Mouse (Mus musculus) heart, adult 18-20 months (tissue): Measurements from ENCODE around the gene Cd3e. TPM values are rescaled to one million over a fixed set of nuclear protein-coding genes. Genes with fewer than 3 reads are reported as not detected.
A peak's percentile ranks its signal among the peaks of the same experiment; 100 is the strongest.
"Not testable (repeated sequence)": the region's sequence is repeated elsewhere in the genome, so short reads cannot be mapped to it uniquely, and the experiment has no call there.

Source experiments
- DNase-seq, 2 experiments: peaks; one replicate each; pipeline ENCODE4 v3.0.0; 2021 to 2022; ENCODE audit warnings: mixed read lengths in 1 of 2
- total RNA-seq, 2 experiments: library from RNA; stranded (reverse); gene quantifications; 2 replicates each; pipeline ENCODE4 v1.2.3; 2021

Cd3e gene
- total RNA-seq, 2 experiments from 2014 or later = 0.47 to 6.4 TPM

GRCm38 (mm10) chr9:44979806-44980205, 29.6 kb downstream of the Cd3e start:
- no peak for DNase-seq

GRCm38 (mm10) chr9:44977813-44978212, 31.6 kb downstream of the Cd3e start:
- no peak for DNase-seq

- DNase-seq = no peak
These were observed 40.0 kb downstream of the Cd3e start for GRCm38 (mm10) chr9:44969450-44969849.

GRCm38 (mm10) chr9:44967763-44968162, 41.7 kb downstream of the Cd3e start:
- DNase-seq = not testable (repeated sequence)

GRCm38 (mm10) chr9:44966815-44967242, 42.6 kb downstream of the Cd3e start:
- DNase-seq = peak; percentile 86 to 90

- DNase-seq = no peak
These were observed 43.5 kb downstream of the Cd3e start for GRCm38 (mm10) chr9:44965833-44966466.

GRCm38 (mm10) chr9:44965126-44965832, 44.1 kb downstream of the Cd3e start, which contains the start of gene Ube4a:
Gene Ube4a (minus strand): TSS chr9:44965600.
- peak; percentile 98 to 100 for DNase-seq

- no peak for DNase-seq
These were observed 55.0 kb downstream of the Cd3e start for GRCm38 (mm10) chr9:44954432-44954831.

Other genes starting within 250 kb of the Cd3e start
- gene Arcn1, start 241.8 kb downstream of the Cd3e start, total RNA-seq = 10 to 100 TPM; 82.7 to 82.8 TPM
- 10 to 100 TPM; 18.1 to 29.7 TPM for gene Ift46, start 241.7 kb downstream of the Cd3e start, total RNA-seq
- 10 to 100 TPM; 15.1 to 15.6 TPM for gene Tmem25, start 210.3 kb downstream of the Cd3e start, total RNA-seq
- gene Ttc36, start 206.6 kb downstream of the Cd3e start, total RNA-seq = under 1 TPM; 0.72 to 0.80 TPM
- 10 to 100 TPM; 24.9 to 28.1 TPM for gene Kmt2a, start 128.3 kb downstream of the Cd3e start, total RNA-seq
- gene Atp5l, start 88.9 kb downstream of the Cd3e start, total RNA-seq = 1,000 to 10,000 TPM; 1,708 to 2,082 TPM
- 10 to 100 TPM; 33.8 to 35.5 TPM for gene Ube4a, start 44.0 kb downstream of the Cd3e start, total RNA-seq
- 1 to 10 TPM in 1 of 2 experiments, under 1 TPM in 1; 0.62 to 4.6 TPM for gene Cd3g, start 29.2 kb downstream of the Cd3e start, total RNA-seq
- 1 to 10 TPM in 1 of 2 experiments, not detected in 1; 4.1 TPM for gene Cd3d, start 27.8 kb downstream of the Cd3e start, total RNA-seq
- gene Mpzl2, start 30.2 kb upstream of the Cd3e start, total RNA-seq = 1 to 10 TPM in 1 of 2 experiments, under 1 TPM in 1; 0.62 to 2.3 TPM
- gene Mpzl3, start 45.6 kb upstream of the Cd3e start, total RNA-seq = 1 to 10 TPM; 1.7 to 2.7 TPM
- 1 to 10 TPM in 1 of 2 experiments, under 1 TPM in 1; 0.40 to 1.4 TPM for gene Jaml, start 69.6 kb upstream of the Cd3e start, total RNA-seq
- 1 to 10 TPM; 1.3 to 1.7 TPM for gene Scn2b, start 108.2 kb upstream of the Cd3e start, total RNA-seq
- 10 to 100 TPM; 29.9 to 30.4 TPM for gene Scn4b, start 128.8 kb upstream of the Cd3e start, total RNA-seq
- gene BC049352, start 172.4 kb upstream of the Cd3e start, total RNA-seq = under 1 TPM in 1 of 2 experiments, not detected in 1; 0.41 TPM
- under 1 TPM in 1 of 2 experiments, not detected in 1; 0.13 TPM for gene Tmprss4, start 194.5 kb upstream of the Cd3e start, total RNA-seq